ENCODE assay signal across 1 mouse cellular context in the genomic region with DNA sequence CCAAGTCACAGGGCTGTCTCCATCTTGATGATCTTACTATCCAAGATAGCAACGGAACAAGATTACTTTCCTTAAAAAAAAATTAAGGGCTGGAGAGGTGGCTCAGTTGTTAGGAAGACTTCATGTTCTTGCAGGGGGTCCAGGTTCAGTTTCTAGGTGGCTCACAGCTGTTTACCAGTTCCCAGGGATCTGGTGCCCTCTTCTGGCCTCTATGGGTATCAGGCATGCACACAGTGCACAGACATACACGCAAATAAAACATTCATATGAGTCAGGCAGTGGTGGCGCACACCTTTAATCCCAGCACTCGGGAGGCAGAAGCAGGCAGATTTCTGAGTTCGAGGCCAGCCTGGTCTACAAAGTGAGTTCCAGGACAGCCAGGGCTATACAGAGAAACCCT.
TF ChIP-seq lines count a peak whose summit lies in the region.

No protein-coding gene starts in this region.

TF ChIP-seq in CH12.LX, 34 proteins besides CTCF, POLR2A, EP300 and RAD21:
- TF ChIP-seq SMC3 (IDR thresholded peaks at IDR 0.05; ENCODE audit: low read depth, low read length) (peak; percentile 67), TBP (conservative IDR thresholded peaks at IDR 0.05; ENCODE audit: low read depth, low read length) (peak; percentile 86), ZC3H11A (IDR thresholded peaks at IDR 0.05; ENCODE audit: low read depth, low read length) (0 out of 2 replicates have a peak, but pooled peaks have one; percentile 23)
